Mouse (Mus musculus): ENCODE measurements around the gene Plekhj1.

Plekhj1 gene

DNA sequence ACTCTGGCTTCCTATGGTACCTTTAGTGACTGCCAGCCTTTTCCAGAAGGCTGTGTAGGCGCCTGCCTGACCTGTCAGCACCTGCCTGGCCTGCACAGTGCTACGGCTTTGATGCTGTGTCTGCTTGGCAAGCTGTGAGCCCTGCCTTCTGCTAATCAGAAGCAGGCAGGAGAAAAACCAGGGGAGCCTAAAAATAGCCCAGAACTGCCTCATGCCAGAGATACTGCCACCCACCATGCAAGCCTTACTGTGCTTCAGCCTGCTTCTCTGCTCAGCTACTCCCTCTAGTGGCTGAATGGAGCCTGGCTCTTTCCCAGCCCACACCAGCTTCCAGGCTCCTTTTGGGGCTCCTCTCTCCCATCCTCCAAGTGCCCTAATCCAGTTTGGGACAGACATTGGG is 23.9 kb downstream of the Plekhj1 start:
- peak; percentile 81 to 84 for DNase-seq

DNA sequence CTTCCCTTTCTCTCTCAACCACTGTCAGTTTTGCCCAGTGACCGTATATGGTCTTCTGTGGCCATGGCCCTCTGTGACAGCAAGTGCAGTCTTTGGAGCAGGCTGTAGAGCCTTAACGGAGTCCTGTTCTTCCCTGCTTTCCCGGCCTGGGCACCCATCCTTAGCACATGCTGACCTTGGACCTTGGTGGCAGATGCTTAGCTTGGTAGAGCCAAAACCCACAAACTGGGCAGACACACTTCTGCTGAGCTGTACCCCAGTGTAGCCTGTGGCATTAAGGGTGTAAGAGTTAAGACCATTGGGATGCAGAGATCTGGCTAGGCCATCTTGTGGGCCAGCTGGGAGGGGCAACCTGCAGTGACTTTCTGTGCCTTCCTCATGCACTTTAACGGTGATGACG is 24.6 kb downstream of the Plekhj1 start:
- DNase-seq, result no peak

GRCm38 (mm10) chr10:80768365-80768764 is 30.1 kb downstream of the Plekhj1 start:
- DNase-seq, result no peak

GRCm38 (mm10) chr10:80766161-80766815 is 32.1 kb downstream of the Plekhj1 start:
- DNase-seq, result peak in 1 of 2 experiments; percentile 35

- no peak for DNase-seq
These were observed 32.7 kb downstream of the Plekhj1 start for GRCm38 (mm10) chr10:80765746-80766145.

DNA sequence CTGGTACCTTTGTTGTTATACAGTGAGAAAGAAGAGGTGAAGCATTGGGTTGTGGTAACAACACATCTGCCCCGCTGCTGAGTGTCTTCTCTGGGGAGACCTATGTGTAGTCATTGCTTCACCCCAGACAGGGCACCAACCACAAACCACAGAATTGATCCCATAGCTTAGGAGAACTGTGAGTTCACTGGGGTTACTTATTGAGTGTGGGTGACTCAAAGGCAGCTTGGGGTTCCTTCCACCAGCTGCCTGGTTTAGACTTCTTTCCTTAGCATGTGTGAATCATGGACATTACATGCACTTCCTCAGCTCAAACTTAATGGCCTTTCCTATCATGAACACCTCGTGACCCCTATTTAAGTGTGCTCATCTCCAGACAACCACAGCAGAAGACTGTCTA is 34.9 kb downstream of the Plekhj1 start:
- DNase-seq, result no peak

DNA sequence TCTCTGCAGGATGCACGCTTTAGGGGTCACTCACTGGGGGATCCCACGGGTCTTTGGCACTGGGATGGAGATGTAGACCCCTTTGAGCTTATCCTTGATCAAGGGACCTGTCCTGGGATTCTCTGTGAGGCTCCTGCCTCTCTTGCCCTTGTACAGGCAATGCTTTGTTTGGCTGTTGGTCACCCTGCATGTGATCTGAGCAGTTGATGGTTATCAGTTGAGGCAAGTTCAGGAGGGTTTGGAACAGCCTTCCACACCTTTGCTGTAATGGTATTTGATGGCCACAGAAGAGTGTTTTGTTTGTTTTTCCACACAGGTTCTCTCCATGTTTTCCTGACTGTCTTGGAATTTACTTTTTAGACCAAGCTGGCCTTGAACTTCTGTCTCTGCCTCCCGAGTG is 36.6 kb downstream of the Plekhj1 start:
- DNase-seq, result no peak

GRCm38 (mm10) chr10:80760596-80761524 is 37.6 kb downstream of the Plekhj1 start:
- DNase-seq, result peak in 1 of 2 experiments; percentile 22

DNA sequence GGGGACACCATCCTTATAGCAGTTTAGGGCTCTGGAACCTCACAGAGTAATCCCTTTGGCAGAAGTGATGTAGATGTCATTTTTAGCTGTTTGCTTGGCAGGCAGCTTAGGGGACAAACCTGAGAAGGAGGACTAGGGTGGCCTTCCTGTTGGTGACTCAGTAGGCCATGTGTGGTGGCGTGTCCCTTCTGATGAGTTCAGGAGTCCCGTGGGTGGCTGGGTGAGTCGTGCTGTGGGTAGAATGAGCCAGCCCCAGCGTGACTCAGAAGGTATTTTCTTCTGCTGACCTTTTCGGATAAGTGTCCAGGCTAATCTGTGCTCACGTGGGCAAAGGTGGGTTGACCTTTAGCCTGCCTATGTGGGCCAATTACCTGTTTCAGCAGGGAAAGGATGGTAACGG is 39.8 kb downstream of the Plekhj1 start:
- DNase-seq, result no peak

DNA sequence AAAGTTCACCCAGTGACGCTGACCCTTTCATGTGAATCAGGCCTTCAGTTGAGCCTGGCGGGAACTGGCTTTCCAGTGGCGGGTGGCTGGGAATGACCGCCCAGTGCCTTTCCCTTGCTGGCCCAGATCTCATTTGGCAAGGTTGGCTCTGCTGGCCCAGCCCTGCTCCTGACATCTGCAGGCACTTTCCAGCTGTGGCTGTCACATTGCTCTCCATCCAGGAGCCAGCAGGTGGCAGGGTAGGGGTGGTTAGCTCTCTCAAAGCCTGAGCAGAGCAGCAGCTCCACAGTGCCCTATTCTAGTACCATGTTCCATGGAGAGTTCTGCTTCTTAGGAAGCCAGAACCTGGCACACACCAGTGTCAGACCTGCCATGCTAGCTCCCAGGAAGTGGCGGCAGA is 40.7 kb downstream of the Plekhj1 start:
- peak; percentile 81 to 87 for DNase-seq

DNA sequence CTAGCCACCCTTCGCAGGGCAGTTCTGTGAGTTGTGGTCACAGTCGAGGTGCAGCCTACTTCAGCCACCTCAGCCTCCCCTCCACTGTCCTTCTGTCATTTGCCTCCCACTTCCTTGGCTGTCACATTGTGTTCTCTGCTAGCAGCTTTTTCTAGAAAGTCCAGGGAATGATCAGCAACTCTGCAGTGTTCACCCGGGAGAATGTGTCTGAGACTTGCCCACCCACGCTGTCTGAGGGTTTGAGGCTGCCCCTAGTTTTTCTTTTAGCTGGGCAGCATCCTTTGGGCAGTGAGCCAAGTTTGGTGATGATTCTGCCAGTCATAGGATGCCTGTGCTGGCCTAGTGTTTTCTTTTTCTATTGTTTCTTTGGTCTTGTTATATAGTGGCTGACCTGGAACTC is 41.5 kb downstream of the Plekhj1 start:
- DNase-seq, result no peak

- DNase-seq, result no peak
These were observed 41.9 kb downstream of the Plekhj1 start for GRCm38 (mm10) chr10:80756509-80756908.

DNA sequence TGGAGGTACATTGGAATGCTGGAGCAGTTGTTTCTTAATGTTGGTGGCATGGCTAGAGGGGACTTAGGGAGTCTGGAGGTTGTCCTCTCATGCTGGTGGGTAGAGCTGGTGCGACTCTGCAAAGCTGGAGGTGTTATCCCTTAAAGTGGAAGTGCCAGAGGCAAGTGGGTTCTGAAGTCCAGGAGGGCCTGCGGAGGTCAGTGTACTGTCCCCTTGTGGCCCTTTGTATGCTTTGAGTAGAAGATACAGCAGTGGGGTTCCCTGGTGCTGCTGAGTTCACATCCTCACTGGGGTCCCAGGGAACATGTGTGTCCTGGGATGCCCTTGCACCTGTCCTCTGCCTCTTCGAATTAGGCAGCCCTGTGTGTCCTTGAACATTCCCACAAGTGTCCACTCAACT is 42.3 kb downstream of the Plekhj1 start:
- peak in 1 of 2 experiments; percentile 18 for DNase-seq

GRCm38 (mm10) chr10:80755291-80756015 is 43.0 kb downstream of the Plekhj1 start:
- DNase-seq, result no peak

DNA sequence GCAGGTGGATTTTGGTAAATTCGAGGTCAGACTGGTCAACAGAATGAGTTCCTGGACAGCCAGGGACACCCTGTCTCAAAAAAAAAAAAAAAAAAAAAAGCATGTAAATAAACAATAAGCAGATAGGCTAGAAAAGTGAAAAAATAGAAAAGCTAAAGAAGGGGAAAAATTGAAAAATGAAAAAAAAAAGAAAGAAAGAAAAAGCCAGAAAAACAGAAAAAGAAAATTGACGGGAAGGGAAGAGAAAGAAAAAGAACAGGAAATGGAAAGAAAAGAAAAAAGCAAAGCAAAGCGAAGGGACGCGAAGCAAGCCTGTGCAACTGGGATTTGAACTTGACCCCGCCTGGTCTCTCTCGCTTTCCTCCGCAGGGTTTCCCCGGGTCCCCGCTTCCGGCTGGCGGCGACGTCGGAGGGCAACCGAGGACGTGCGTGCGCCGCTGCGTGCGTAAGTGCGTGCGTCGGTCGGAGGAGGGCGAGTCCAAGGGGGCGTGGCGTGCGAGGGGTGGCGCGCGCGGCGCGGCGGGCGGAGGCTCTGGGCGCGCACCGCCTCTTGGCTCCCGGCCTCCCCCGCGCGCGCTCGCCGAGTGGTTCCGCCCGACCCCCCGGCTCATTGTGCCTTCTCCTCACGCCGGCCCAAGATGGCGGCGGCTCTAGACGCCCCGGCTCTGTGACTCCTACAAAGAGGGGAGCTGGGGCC is 43.7 kb downstream of the Plekhj1 start, which contains the start of gene Dot1l:
Gene Dot1l (plus strand): TSS at position 613 of the 697 bp plus-strand sequence.
- DNase-seq, result peak; percentile 99 to 100

GRCm38 (mm10) chr10:80752079-80752625 is 46.3 kb downstream of the Plekhj1 start:
- DNase-seq, result peak; percentile 90 to 92

- peak; percentile 47 to 66 for DNase-seq
These were observed 47.1 kb downstream of the Plekhj1 start for GRCm38 (mm10) chr10:80751188-80751832.

- peak; percentile 84 to 87 for DNase-seq
These were observed 49.8 kb downstream of the Plekhj1 start for GRCm38 (mm10) chr10:80748609-80749008.

DNA sequence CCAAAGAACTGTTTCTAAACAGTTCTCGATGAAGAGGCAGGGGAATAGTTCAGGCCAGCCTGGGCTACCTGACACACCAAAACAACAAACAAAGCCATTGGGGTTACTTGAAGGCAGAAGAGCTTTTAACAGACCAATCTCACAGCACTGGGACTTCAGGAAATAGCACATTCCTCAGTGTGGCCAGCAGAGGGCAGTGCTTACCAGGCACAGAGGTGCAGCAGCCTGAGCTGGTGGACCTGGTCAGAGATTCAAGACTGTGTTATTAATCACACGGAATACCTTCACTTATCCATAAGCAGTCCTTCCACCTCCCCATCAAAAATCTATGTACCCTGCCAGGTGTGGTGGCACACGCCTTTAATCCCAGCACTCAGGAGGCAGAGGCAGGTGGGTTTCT is 51.0 kb downstream of the Plekhj1 start:
- DNase-seq, result peak; percentile 86 to 88

All from kidney, postnatal 4 days (tissue).